Comparison of ENCODE assay signal across 8 mouse cellular contexts in the genomic region with DNA sequence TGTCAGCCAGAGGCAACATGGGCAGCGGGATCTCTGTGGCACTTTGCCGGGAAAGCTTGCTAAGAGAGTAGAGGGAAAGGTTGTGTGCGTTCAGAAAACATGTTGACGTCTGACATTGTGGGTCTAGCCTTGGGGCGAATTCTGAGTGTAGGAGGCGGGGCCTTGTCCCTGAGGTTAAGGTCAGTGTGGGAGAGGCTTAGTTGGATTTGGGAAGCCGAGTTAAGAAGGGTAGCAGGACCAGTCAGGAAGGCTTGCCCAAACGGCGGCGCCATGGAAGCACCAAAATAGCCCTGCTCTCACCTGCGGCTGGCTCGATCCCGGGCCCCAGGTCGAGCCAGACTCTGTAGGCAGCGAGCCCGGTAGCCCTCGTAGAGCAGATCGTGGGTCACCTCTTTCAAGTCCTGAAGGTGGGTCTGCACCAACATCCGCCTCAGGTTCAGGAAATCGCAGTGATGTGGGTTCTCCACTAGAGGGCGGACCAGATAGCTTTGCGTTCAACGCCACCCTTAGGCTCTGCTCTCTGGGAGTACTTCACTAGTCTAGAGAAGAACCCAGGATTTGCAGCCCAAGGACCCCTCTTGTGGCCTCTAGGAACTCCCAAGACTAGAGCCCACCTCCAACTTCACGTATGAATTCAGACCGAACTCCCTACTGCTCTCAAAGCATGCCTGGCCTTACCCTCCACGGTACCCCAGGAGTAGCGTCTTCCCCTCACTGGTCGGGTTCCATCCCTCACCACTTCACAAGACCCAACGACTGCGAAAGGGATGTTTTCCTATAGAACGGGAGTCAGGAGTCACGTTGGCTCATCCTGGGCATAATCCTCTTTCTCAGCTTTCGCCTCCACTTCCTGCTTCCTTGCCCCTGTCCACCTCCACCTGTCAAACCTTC. TPM values are rescaled to one million over a fixed set of nuclear protein-coding genes. Genes with fewer than 3 reads are reported as not detected.
DNase-seq lines count a peak whose midpoint lies in the region; ATAC-seq and TF ChIP-seq lines count a peak whose summit lies in the region.

No protein-coding gene starts in this region.

- no peak for TF ChIP-seq POLR2A in kidney, adult 2 months (IDR thresholded peaks at IDR 0.05; ENCODE audit: low read depth, low read length)

- H3K9me3 ChIP-seq in embryonic facial prominence, embryonic 10.5 days: no peaks in the 10 kb centered on the region
- no peaks in the 10 kb centered on the region for H3K9me3 ChIP-seq in lung, embryonic 14.5 days (ENCODE audit: low read depth, low read length)
- no peaks in the 10 kb centered on the region for H3K9me3 ChIP-seq in neural tube, embryonic 15.5 days (replicated peaks)

- peak; percentile 47; the same call in 1 of the 2 replicates for ATAC-seq in lung, embryonic 14.5 days (ENCODE audit: insufficient read depth)
- ATAC-seq in neural tube, embryonic 15.5 days (ENCODE audit: low FRiP score): peak; percentile 43; the same call in 1 of the 2 replicates

- H3K27ac ChIP-seq in embryonic facial prominence, embryonic 10.5 days (replicated peaks): peak overlapping the region; percentile 51
- peak overlapping the region; percentile 77 for H3K27ac ChIP-seq in kidney, adult 2 months (ENCODE audit: insufficient read depth, low read depth, low read length)
- H3K27ac ChIP-seq in lung, embryonic 14.5 days (ENCODE audit: low read depth): no peak overlapping the region
- H3K27ac ChIP-seq in neural tube, embryonic 15.5 days (replicated peaks): no peak overlapping the region

- H3K4me3 ChIP-seq in embryonic facial prominence, embryonic 10.5 days: peak overlapping the region; percentile 51
- peak overlapping the region; percentile 52 for H3K4me3 ChIP-seq in kidney, adult 2 months (ENCODE audit: insufficient read depth, low read depth, low read length)
- peak overlapping the region; percentile 33 for H3K4me3 ChIP-seq in lung, embryonic 14.5 days (ENCODE audit: low read depth, low read length)
- H3K4me3 ChIP-seq in neural tube, embryonic 15.5 days (replicated peaks): peak overlapping the region; percentile 25

- H3K9ac ChIP-seq in lung, embryonic 14.5 days: peak overlapping the region; percentile 47
- peak overlapping the region; percentile 23; the same call in 1 of the 2 replicates for H3K9ac ChIP-seq in neural tube, embryonic 15.5 days (replicated peaks)

- WGBS in embryonic facial prominence, embryonic 10.5 days: 21% methylated on average over 33 of the region's 33 CpGs
- WGBS in kidney, adult 2 months: 22% methylated on average over 33 of the region's 33 CpGs
- WGBS in lung, embryonic 14.5 days: 24% methylated on average over 33 of the region's 33 CpGs
- 25% methylated on average over 33 of the region's 33 CpGs for WGBS in neural tube, embryonic 15.5 days

- H3K36me3 ChIP-seq in embryonic facial prominence, embryonic 10.5 days (replicated peaks): no peaks in the 10 kb centered on the region
- no peaks in the 10 kb centered on the region for H3K36me3 ChIP-seq in kidney, adult 2 months (ENCODE audit: control insufficient read depth, insufficient read depth, low read length)
- H3K36me3 ChIP-seq in lung, embryonic 14.5 days (ENCODE audit: insufficient read depth): no peaks in the 10 kb centered on the region
- no peaks in the 10 kb centered on the region for H3K36me3 ChIP-seq in neural tube, embryonic 15.5 days

- TF ChIP-seq CTCF in kidney, adult 2 months (conservative IDR thresholded peaks at IDR 0.05; ENCODE audit: insufficient read depth, insufficient read length, low read depth, low read length): peak; percentile 89
- peak; percentile 89 for TF ChIP-seq CTCF in lung, embryonic 14.5 days (IDR thresholded peaks at IDR 0.05; ENCODE audit: low read depth)

- peak; percentile 83 for DNase-seq in CD4-positive helper T cell, adult 2 months (ENCODE audit: low read depth, low spot score)
- DNase-seq in WW6 (ENCODE audit: low read depth, low spot score): peak; percentile 74
- DNase-seq in embryonic facial prominence, embryonic 10.5 days (ENCODE audit: low spot score): peak; percentile 74
- peak; percentile 69 for DNase-seq in heart, adult 8-10 months (ENCODE audit: low spot score)
- peak; percentile 77 for DNase-seq in kidney, adult 2 months
- DNase-seq in lung, embryonic 14.5 days: peak; percentile 89
- peak; percentile 68 for DNase-seq in yolk sac, embryonic 10.5 days (ENCODE audit: low spot score)

- peaks cover 23% of the 10 kb centered on the region for H3K4me1 ChIP-seq in embryonic facial prominence, embryonic 10.5 days
- no peaks in the 10 kb centered on the region; the same call in 1 of the 2 replicates for H3K4me1 ChIP-seq in kidney, adult 2 months (ENCODE audit: control insufficient read depth, insufficient read depth, low read length)
- H3K4me1 ChIP-seq in lung, embryonic 14.5 days (ENCODE audit: insufficient read depth): no peaks in the 10 kb centered on the region
- peaks cover 8% of the 10 kb centered on the region for H3K4me1 ChIP-seq in neural tube, embryonic 15.5 days

- peak overlapping the region; percentile 62 for H3K4me2 ChIP-seq in lung, embryonic 14.5 days
- peak overlapping the region; percentile 54 for H3K4me2 ChIP-seq in neural tube, embryonic 15.5 days

- H3K27me3 ChIP-seq in embryonic facial prominence, embryonic 10.5 days (replicated peaks; ENCODE audit: low read depth, poor library complexity, severe bottlenecking): peaks cover 28% of the 10 kb centered on the region
- H3K27me3 ChIP-seq in kidney, adult 2 months (replicated peaks; ENCODE audit: control insufficient read depth, insufficient read depth, low read length): no peaks in the 10 kb centered on the region
- peaks cover 4% of the 10 kb centered on the region; the same call in 1 of the 2 replicates for H3K27me3 ChIP-seq in lung, embryonic 14.5 days (ENCODE audit: insufficient read depth, low read length)
- peaks cover 10% of the 10 kb centered on the region for H3K27me3 ChIP-seq in neural tube, embryonic 15.5 days (replicated peaks)

RNA-seq across cellular contexts. Expression of a gene that starts 6.5 kb away (rescaled TPM):
- 9.3 and 10.7 TPM in 2 replicates for polyA plus RNA-seq in embryonic facial prominence, embryonic 10.5 days (2016; fragmentation: Nextera tagmentation; extraction: Ambion mirVana)
- total RNA-seq in heart, adult 8-10 months (2022): 10 to 100 TPM in 1 of 4 experiments, 1 to 10 TPM in 3; 6.2 to 14.1 (median 8.2) TPM
- polyA plus RNA-seq in kidney, adult 2 months (2012; rRNA removed): 0.33 and 90.1 TPM in 2 replicates
- 8.6 and 12.2 TPM in 2 replicates for polyA plus RNA-seq in lung, embryonic 14.5 days (2014; fragmentation: Nextera tagmentation; extraction: Ambion mirVana)
- 42.1 and 72.2 TPM in 2 replicates for polyA plus RNA-seq in neural tube, embryonic 15.5 days (2015; fragmentation: Nextera tagmentation; extraction: Ambion mirVana)

RNA-seq across cellular contexts. Expression of a gene that starts 7.0 kb away (rescaled TPM):
- 31.3 and 34.4 TPM in 2 replicates for polyA plus RNA-seq in embryonic facial prominence, embryonic 10.5 days (2016; fragmentation: Nextera tagmentation; extraction: Ambion mirVana)
- total RNA-seq in heart, adult 8-10 months (2022): 10 to 100 TPM; 17.4 to 24.4 (median 23.0) TPM
- polyA plus RNA-seq in kidney, adult 2 months (2012; rRNA removed): 26.8 and 28.5 TPM in 2 replicates
- polyA plus RNA-seq in lung, embryonic 14.5 days (2014; fragmentation: Nextera tagmentation; extraction: Ambion mirVana): 26.0 and 33.7 TPM in 2 replicates
- polyA plus RNA-seq in neural tube, embryonic 15.5 days (2015; fragmentation: Nextera tagmentation; extraction: Ambion mirVana): 30.0 and 35.6 TPM in 2 replicates

RNA-seq across cellular contexts. Expression of a gene that starts 17.6 kb away (rescaled TPM):
- 73.5 and 75.8 TPM in 2 replicates for polyA plus RNA-seq in embryonic facial prominence, embryonic 10.5 days (2016; fragmentation: Nextera tagmentation; extraction: Ambion mirVana)
- 1 to 10 TPM; 5.2 to 6.4 (median 5.8) TPM for total RNA-seq in heart, adult 8-10 months (2022)
- 7.9 and 9.6 TPM in 2 replicates for polyA plus RNA-seq in kidney, adult 2 months (2012; rRNA removed)
- polyA plus RNA-seq in lung, embryonic 14.5 days (2014; fragmentation: Nextera tagmentation; extraction: Ambion mirVana): 21.2 and 24.3 TPM in 2 replicates
- polyA plus RNA-seq in neural tube, embryonic 15.5 days (2015; fragmentation: Nextera tagmentation; extraction: Ambion mirVana): 47.5 and 48.8 TPM in 2 replicates

RNA-seq across cellular contexts. Expression of a gene that starts 17.7 kb away (rescaled TPM):
- polyA plus RNA-seq in embryonic facial prominence, embryonic 10.5 days (2016; fragmentation: Nextera tagmentation; extraction: Ambion mirVana): 27.3 and 30.0 TPM in 2 replicates
- total RNA-seq in heart, adult 8-10 months (2022): 1 to 10 TPM; 2.1 to 3.9 (median 2.6) TPM
- 24.1 and 38.4 TPM in 2 replicates for polyA plus RNA-seq in kidney, adult 2 months (2012; rRNA removed)
- 20.1 and 20.3 TPM in 2 replicates for polyA plus RNA-seq in lung, embryonic 14.5 days (2014; fragmentation: Nextera tagmentation; extraction: Ambion mirVana)
- 15.8 and 40.6 TPM in 2 replicates for polyA plus RNA-seq in neural tube, embryonic 15.5 days (2015; fragmentation: Nextera tagmentation; extraction: Ambion mirVana)

RNA-seq across cellular contexts. Expression of a gene that starts 19.4 kb away (rescaled TPM):
- 89.9 and 93.4 TPM in 2 replicates for polyA plus RNA-seq in embryonic facial prominence, embryonic 10.5 days (2016; fragmentation: Nextera tagmentation; extraction: Ambion mirVana)
- total RNA-seq in heart, adult 8-10 months (2022): 10 to 100 TPM; 36.2 to 45.1 (median 40.6) TPM
- polyA plus RNA-seq in kidney, adult 2 months (2012; rRNA removed): 26.9 and 33.6 TPM in 2 replicates
- 54.6 and 59.6 TPM in 2 replicates for polyA plus RNA-seq in lung, embryonic 14.5 days (2014; fragmentation: Nextera tagmentation; extraction: Ambion mirVana)
- polyA plus RNA-seq in neural tube, embryonic 15.5 days (2015; fragmentation: Nextera tagmentation; extraction: Ambion mirVana): 64.2 and 65.8 TPM in 2 replicates

Comparison
In these comparisons a context has a peak if more than half of its experiments do, and no peak if none do; other contexts are left out.
1. H3K27ac ChIP-seq: peak in embryonic facial prominence, embryonic 10.5 days (single experiment) and kidney, adult 2 months (single experiment); none in lung, embryonic 14.5 days (single experiment) and neural tube, embryonic 15.5 days (single experiment).
2. Peak in every context shown above with its lines, with median percentiles within 50 percentile points of each other: DNase-seq and H3K4me3 ChIP-seq.